Mouse (Mus musculus) liver, embryonic 15.5 days (tissue): Measurements from ENCODE around the gene Gm17584. TPM values are rescaled to one million over a fixed set of nuclear protein-coding genes. Genes with fewer than 3 reads are reported as not detected.
"Not testable (repeated sequence)": the region's sequence is repeated elsewhere in the genome, so short reads cannot be mapped to it uniquely, and the experiment has no call there.

Experiments used
- ATAC-seq: fragments of 200-750 bp; cut with Nextera tagmentation; 2 replicates; pipeline ENCODE4 v1.8.0; 2017; ENCODE audit warnings: moderate number of reproducible peaks, mild to moderate bottlenecking, moderate library complexity; ENCODE audit not compliant: insufficient read depth
- H3K27ac ChIP-seq: fragments of 300-500 bp; sonication (generic); replicated peaks from 2 replicates; pipeline ENCODE4 v1.5.1; 2015; ENCODE audit warnings: mild to moderate bottlenecking, inconsistent platforms
- H3K27me3 ChIP-seq: fragments of 300-500 bp; sonication (generic); 2 replicates; pipeline ENCODE4 v1.6.1; 2015; ENCODE audit warnings: mild to moderate bottlenecking, inconsistent platforms
- H3K36me3 ChIP-seq: fragments of 300-500 bp; sonication (generic); replicated peaks from 2 replicates; pipeline ENCODE4 v1.6.1; 2015; ENCODE audit warnings: moderate library complexity, mild to moderate bottlenecking, inconsistent platforms
- H3K4me1 ChIP-seq: fragments of 300-500 bp; sonication (generic); replicated peaks from 2 replicates; pipeline ENCODE4 v1.6.1; 2015; ENCODE audit warnings: inconsistent platforms
- H3K4me2 ChIP-seq: fragments of 300-500 bp; sonication (generic); 2 replicates; pipeline ENCODE4 v1.6.1; 2015; ENCODE audit warnings: moderate library complexity, mild to moderate bottlenecking, inconsistent platforms
- H3K4me3 ChIP-seq: fragments of 300-500 bp; sonication (generic); replicated peaks from 2 replicates; pipeline ENCODE4 v1.5.1; 2015; ENCODE audit warnings: mild to moderate bottlenecking, inconsistent platforms
- H3K9ac ChIP-seq: fragments of 300-500 bp; sonication (generic); 2 replicates; pipeline ENCODE4 v1.6.1; 2015; ENCODE audit warnings: moderate library complexity, mild to moderate bottlenecking, inconsistent platforms
- H3K9me3 ChIP-seq: fragments of 300-500 bp; sonication (generic); replicated peaks from 2 replicates; pipeline ENCODE4 v1.6.1; 2016; ENCODE audit warnings: inconsistent platforms
- WGBS: fragments of 180-500 bp; shearing (Covaris S2); methylation state at CpG from one replicate; pipeline ENCODE4 v1.1.7; 2015; ENCODE audit warnings: mixed read lengths; ENCODE audit not compliant: insufficient replicate concordance; 5-methylcytosine and 5-hydroxymethylcytosine counted together
- polyA plus RNA-seq: library from polyadenylated mRNA; unstranded; fragments of >200 nt; fragmentation: Nextera tagmentation; extraction: Ambion mirVana; gene quantifications from 2 replicates; pipeline ENCODE4 v1.2.1, GENCODE M21; 2015

Gene Gm17584
- polyA plus RNA-seq, result not detected in 2 replicates

DNA sequence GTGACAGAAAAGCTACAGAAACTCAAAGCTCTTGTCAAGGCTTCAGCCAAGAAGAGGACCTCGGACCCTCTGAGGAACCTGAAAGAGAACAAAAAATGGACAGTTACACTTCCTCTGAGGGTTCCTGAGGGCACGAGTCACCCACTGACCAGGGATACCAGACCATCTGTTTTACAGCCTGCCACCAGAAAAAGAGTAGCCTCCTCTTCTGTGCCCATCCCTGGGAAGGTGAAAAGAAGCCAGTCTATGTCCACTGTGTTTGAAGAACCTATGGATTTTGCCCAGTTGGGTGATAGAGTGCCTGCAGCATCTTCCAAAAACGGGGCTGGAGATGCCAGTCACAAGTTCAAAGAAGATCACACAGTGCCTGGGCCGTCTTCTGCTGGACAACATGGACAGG is at the start of gene Gm17584:
Gene Gm17584 (plus strand): TSS at position 301 of the 400 bp plus-strand sequence.
- not testable (repeated sequence) for H3K9me3 ChIP-seq, ATAC-seq, H3K4me2 ChIP-seq

More for the DNA sequence above, at the start of gene Gm17584:
- not testable (repeated sequence) for H3K9ac ChIP-seq, H3K36me3 ChIP-seq, H3K4me1 ChIP-seq, H3K27me3 ChIP-seq, H3K4me3 ChIP-seq, H3K27ac ChIP-seq
- WGBS, result no CpG with 5 or more reads among the region's 4 CpGs

Other genes with a start within 250 kb of the Gm17584 start
- gene Gm17469, start 129.3 kb downstream of the Gm17584 start, polyA plus RNA-seq, result not detected in 2 replicates